Mouse (Mus musculus) liver, embryonic 18 days (tissue): ENCODE results near the gene Fmod. TPM values are rescaled to one million over a fixed set of nuclear protein-coding genes. Genes with fewer than 3 reads are reported as not detected.

Source experiments
- polyA plus RNA-seq: library from polyadenylated mRNA; depleted of rRNA; stranded (reverse); fragments of >200 nt; gene quantifications from 2 replicates; pipeline ENCODE4 v1.2.3, GENCODE M21; 2012; rRNA removed

The Fmod gene
- polyA plus RNA-seq = 1.6 TPM in 2 replicates

GRCm38 (mm10) chr1:134037172-134037571 is at the start of gene Fmod:
TSS of gene Fmod (plus strand) at chr1:134037254.

GRCm38 (mm10) chr1:134078802-134079476 is 41.9 kb downstream of the Fmod start, which contains the start of gene Btg2:
TSS of gene Btg2 (minus strand) at chr1:134079120.

Other genes with a start within 250 kb of the Fmod start
- gene Atp2b4, start 236.2 kb upstream of the Fmod start, polyA plus RNA-seq = 6.2 and 7.6 TPM in 2 replicates
- gene Optc, start 129.3 kb upstream of the Fmod start, polyA plus RNA-seq = 0.16 and 0.22 TPM in 2 replicates
- 3.5 and 4.1 TPM in 2 replicates for gene Prelp, start 115.8 kb upstream of the Fmod start, polyA plus RNA-seq
- gene Btg2, start 41.9 kb downstream of the Fmod start, polyA plus RNA-seq = 37.6 and 39.0 TPM in 2 replicates
- 0.23 and 0.26 TPM in 2 replicates for gene Chit1, start 74.0 kb downstream of the Fmod start, polyA plus RNA-seq
- gene Chil1, start 144.9 kb downstream of the Fmod start, polyA plus RNA-seq = 21.6 and 27.7 TPM in 2 replicates
- gene Mybph, start 156.2 kb downstream of the Fmod start, polyA plus RNA-seq = 0.06 and 0.13 TPM in 2 replicates
- 4.9 and 8.5 TPM in 2 replicates for gene Adora1, start 198.2 kb downstream of the Fmod start, polyA plus RNA-seq